Mouse (Mus musculus) c-Kit-negative CD71-positive TER-119-positive erythroid progenitor cells, embryonic 14.5 days (primary cell): Measurements from ENCODE around the gene CK137956.

Experiments used
- DNase-seq: peaks from one replicate; pipeline ENCODE4 v3.0.0-alpha.2; 2013; ENCODE audit warnings: low read depth, low spot score

The CK137956 gene

GRCm38 (mm10) chr4:127970901-127971868 lies at the start of gene CK137956:
TSS of gene CK137956 (minus strand) at chr4:127970951.
- DNase-seq, result no peak

DNA sequence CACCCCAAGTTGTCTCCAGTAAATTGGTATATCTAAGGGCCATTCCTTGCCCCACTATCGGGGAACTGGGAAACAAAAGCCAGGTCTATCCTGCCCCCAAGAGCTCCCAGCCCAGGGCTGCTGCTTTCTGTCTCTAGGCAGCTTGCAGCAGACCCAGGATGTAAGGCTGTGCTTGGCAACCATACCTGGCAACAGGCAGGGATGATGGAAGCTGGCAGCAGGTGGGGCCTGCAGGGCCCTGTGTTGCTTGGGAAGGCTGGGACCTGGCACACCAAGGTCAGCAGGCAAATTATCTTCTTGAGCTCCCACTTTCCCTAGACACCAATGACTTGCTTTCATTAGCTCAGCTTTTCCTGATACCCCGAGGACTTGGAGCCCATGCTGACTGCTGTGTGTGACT lies 48.7 kb upstream of the CK137956 start:
- DNase-seq, result no peak

- DNase-seq, result no peak
These were observed 34.2 kb upstream of the CK137956 start for GRCm38 (mm10) chr4:128004797-128005452.

DNA sequence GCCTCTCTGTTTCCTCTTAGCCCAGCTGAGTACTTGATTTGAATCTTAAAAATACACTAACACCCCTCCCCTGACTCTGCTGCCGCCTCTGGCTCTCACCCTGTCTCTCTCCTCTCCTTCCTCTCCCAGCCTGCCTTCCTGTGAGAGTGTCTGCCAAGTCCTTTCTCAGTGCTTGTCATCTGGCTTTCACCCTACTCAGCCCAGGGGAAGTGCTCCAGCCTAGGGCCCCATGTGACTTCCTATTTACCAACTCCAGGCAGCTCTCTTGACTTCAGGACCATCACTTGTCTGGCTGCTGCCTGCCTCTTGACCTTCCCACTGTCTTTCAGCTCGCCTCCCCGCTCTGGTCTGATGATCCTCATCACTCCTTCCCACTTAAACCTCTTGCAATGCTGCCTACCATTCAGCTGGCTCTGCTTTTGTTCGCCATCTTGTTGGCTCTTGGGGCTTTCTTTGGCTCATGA lies 31.9 kb upstream of the CK137956 start:
- DNase-seq, result no peak

DNA sequence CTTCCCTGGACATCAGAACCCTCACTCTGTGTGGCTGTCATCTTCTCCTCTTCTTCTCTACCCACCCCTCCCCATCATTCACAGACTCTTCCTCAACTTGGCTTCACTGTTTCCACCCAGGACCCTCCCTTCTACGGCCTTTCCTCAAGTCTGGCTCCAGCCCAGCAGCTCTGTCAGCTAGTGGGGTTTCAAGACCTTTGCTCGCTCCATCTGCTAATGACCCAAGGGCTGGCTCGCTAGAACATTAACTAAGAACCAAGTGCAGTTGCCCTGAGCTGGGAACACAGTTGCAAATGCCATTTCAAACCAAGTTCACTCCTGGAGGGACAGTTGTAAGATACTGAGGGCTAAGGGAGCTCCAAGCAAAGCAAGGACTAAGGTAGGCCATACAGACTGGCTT lies 28.5 kb upstream of the CK137956 start:
- no peak for DNase-seq

GRCm38 (mm10) chr4:127989347-127989995 lies 18.7 kb upstream of the CK137956 start:
- DNase-seq, result no peak

- no peak for DNase-seq
These were observed 17.9 kb upstream of the CK137956 start for GRCm38 (mm10) chr4:127988526-127989180.

DNA sequence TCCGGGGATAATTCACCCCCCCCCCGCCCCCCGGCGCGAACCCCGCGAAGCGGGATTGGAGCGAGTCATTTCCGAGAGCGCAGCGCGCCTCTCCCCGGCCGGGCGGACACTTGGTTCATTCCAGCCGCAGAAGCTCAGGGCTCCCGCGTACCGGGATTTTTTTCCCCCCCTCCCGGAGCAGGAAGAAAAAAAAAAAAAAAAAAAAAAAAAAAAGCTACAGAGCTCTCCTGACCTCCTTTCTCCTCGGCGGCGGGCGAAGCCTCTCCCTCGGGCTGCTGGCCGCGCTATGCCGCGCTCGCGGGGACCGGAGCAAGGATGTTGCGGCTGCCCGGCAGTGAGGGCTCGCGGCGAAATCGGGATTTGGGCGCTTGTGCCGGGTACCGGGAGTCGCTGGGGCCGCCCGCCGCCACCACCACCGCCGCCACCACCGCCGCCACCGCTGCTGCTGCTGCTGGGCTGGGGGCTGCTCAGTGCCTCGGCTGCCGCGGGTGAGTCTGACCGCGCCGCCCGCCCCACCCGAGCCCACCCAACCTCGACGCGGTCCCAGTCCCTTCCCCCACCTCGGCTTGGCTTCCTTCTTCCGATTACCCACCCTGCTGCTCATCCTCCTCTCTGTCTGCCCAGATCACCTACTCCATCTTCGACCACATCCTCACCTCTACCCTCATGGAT lies 17.2 kb upstream of the CK137956 start, which contains the start of gene Csmd2:
TSS of gene Csmd2 (plus strand) at position 74 of the 672 bp plus-strand sequence.
- no peak for DNase-seq

DNA sequence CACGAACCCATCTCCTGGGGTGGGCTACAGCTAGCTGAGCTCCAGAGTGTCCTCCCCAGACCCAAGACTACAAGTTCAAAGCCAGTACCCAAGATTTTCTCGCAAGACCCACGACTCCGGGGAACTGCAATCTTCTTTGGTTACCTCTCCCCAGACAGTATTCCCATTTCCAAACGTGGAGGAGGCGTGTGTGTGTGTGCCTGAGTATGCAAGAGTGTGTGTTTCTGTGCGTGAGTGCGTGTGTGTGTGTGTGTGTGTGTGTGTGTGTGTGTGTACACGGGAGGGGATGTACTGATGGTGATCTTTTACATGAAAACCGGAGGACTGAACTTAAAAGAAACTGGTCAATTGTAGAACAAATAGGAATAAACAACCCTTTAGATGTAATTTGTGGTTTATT lies 16.5 kb upstream of the CK137956 start:
- no peak for DNase-seq

DNA sequence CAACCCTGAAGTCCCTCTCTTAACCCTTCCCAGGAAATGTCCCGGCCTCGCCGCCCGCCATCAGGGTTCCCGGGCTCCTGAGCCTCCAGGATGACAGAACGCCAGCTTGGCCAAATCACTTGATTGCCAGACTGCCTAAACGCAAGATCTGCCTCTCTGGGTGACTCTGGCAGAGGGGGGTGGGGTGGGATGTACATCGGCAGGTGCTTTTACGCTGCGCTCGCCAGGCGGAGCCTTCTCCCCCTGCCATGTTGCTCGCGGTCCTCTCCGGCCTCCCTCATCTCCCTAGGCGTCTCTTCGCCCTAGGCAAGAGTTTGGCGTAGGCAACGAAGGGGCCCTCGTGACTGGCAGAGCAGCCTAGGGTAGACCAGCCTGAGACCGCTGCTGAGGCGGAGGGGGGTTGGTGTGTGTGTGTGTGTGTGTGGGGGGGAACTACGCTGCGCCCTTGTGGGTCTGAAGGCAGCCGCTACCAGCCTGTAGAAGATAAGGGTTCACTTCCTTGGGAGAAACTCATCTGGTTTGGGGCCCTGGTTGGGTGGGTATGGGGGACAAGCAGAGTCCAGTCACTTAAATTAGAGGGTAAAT lies 15.8 kb upstream of the CK137956 start:
- no peak for DNase-seq

- DNase-seq, result no peak
These were observed 15.1 kb upstream of the CK137956 start for GRCm38 (mm10) chr4:127985874-127986273.

DNA sequence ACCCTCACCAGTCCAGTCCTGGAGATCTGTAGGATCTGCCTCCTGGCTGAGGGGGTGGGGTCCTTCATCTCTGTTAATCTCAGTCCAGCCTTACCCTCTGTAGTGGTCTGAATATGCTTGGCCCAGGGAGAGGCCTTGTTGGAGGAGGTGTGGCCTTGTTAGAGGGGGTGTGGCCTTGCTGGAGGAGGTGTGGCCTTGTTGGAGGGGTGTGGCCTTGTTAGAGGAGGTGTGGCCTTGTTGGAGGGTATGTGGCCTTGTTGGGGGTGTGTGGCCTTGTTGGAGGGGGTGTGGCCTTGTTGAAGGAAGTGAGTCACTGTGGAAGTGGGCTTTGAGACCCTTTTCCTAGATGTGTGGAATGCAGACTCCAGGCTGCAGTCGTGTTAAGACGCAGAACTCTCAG lies 13.7 kb upstream of the CK137956 start:
- DNase-seq, result no peak

DNA sequence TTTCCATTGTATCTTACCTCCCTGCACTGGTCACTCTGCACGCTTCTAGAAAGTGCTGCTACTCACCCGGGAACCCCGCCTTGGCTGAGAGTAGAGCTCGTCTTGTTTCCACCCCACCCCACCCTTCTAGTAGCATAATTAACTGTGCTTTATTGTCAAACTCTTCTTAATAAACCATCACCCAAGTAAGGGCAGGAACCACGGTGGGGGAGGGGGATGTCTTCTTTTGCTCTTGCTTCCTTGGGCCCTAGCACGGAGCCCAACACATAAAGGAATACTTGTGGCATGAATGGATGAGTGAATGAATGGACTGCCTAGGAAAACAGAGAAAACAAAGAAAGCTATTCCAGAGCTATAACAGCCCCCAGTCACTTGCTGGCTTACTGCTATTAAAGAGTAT lies 10.4 kb upstream of the CK137956 start:
- no peak for DNase-seq

DNA sequence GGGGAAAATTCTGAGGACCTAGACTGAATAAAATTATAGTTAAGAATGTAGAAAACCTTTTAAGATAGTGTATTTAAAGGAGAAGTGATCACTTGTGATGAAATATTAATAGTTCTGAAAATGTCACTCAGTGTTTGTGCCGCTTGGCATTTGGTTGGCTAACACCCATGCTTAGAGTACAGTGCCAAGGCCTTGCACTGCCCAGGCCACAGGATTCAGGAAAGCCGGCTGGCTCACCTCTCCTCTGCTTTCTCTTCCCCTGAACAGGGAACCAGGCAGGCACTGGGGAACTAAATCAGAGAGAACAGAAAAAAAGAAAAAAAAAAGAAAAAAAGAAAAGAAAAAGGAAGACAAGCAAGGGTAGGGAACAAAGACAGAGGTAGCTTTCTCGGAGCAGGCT lies 2.2 kb upstream of the CK137956 start:
- DNase-seq, result no peak

DNA sequence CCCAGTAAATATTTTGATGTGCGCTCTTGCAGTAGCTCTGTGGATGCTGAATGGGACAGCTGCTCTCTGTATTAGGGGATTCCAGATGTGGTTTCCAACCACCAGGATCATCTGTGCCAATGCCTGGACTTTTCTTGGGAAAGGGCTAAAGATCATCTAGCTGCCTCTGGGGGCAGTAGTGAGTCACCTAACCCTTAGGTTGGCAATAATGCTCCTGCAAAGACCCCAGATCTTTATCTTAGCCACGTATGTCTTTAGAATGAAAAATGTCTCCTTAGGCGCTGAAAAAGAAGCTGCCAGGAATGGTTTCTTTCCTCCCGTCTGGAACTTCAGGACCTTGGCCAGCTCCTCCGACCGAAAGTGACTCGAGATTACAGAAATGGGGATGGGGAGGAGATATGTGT lies 731 bp downstream of the CK137956 start:
- no peak for DNase-seq

- no peak for DNase-seq
These were observed 1.6 kb downstream of the CK137956 start for GRCm38 (mm10) chr4:127969101-127969500.

DNA sequence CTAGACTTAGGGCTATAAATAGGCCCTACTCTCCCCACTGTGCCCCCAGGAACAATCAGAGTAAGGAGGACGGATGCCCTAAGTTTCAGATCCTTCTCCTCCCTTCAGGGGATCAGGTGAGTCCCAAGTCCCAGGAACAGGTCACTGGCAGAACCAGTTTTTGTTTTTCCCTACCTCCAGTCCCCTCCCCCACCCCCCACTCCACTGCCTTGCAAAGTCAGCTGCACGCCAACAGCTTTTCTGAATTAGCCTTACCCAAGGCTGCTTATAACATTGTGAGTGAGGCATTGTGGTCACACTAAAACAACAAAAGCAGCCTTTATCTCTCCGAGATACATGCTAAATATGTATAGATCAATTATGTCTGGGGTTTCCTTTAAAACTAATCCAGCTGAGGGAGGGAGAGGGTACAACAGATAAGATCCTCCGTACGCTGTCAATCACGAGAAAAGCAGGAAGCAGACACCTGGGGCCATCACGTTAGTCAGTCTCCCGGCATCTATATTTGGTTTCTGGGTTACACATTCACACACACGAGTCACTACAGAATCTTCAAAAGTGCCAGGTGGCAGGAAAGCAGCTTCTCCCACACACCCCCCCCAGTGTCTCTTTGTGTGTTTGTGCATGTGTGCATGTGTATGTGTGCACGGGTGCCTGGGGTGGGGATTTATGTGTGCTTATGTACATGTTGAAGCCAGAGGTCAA lies 17.6 kb downstream of the CK137956 start:
- no peak for DNase-seq

DNA sequence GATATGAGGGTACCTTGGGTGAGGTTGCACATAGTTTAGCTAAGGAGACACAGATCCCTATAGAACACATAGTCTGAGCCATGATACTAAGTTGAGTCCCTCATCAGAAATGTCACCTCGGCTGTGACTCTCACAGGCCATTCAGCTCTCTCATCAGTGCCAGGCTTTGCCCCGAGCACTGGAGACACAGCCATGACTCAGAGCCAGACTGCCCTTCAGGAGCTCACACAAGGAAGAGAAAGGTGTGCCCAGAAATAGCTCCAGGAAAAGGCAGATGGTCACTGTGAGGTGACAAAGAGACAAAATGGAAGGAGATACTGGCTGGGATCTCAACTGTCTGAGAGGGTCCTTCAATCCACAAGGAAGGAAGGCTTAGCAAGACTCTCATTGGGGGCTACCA lies 23.1 kb downstream of the CK137956 start:
- no peak for DNase-seq

- no peak for DNase-seq
These were observed 33.3 kb downstream of the CK137956 start for GRCm38 (mm10) chr4:127937474-127937873.

GRCm38 (mm10) chr4:127935369-127935768 lies 35.4 kb downstream of the CK137956 start:
- DNase-seq, result no peak
